Mouse (Mus musculus): ENCODE results near the gene Bspry.
"Not testable (repeated sequence)": the region's sequence is repeated elsewhere in the genome, so short reads cannot be mapped to it uniquely, and the experiment has no call there.

The Bspry gene

GRCm38 (mm10) chr4:62479937-62480708 is at the start of gene Bspry:
Bspry (plus strand) TSS chr4:62480053.
- peak; percentile 70 for DNase-seq (ENCODE audit: low spot score)

DNA sequence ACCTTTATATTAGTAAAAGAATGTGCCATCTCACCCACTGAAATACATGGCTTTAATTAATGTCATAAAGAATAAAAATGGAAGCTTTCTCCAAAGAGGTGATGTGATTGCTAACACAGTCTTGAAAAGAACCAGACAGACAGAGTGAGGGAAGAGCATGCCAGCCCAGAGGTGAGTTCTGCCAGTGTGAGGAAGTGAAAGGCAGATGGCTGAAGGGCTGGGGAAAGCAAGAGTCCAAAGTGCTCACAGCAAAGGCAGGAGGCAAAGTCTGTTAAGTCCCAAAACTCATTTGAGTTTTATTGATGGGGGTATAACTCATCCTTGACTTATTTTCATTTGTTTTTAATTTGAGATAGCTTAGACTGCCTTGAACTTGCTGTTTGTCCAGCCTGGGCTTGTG is 49.2 kb upstream of the Bspry start:
- DNase-seq (ENCODE audit: low spot score) = no peak

GRCm38 (mm10) chr4:62431522-62431921 is 48.3 kb upstream of the Bspry start:
- DNase-seq (ENCODE audit: low spot score) = no peak

DNA sequence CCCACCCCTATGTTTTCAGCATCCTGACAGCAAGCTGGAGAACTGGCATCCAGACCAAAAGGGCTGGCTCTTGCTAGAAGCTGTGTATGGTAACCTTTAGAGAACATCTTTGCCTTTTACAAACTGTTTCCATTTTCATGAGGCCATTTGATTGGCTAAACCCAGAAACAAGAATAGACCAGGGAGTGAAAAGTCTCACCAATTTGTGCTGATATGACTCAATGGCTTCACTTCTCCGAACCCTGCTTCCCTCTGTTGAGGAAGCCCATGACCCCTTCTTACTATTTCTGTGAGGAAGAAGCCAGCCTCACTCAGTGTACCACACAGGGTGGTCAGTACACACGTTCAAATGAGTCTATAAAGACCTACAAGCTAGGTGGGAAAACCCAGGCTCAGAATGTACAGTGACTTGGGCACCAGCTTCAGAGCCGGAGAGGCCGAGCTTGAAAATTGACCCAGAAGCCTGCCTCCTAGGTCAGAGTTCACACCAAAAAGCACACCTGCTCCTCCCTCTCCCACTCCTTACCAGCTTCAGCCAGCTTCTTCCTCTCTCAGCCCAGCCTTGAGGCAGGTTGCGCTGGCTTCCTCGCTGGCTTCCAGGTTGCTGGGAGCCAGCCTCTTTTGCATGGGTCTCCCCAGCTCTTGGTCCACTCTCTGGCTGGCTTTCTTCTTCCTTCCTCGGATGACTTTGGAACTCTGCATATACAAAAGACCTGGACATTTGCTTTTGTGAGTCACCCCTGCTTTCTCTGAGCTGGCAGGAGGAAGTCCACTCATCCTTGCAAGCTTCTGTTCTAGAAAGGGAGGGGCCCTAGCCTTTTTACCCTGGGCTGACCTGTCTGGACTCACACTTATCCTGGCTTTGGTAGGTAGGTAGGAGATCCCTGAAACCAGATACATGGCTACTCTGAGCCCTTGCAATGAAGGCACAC is 45.6 kb upstream of the Bspry start:
- DNase-seq (ENCODE audit: low spot score) = no peak

- no peak for DNase-seq (ENCODE audit: low spot score)
Observed at GRCm38 (mm10) chr4:62435081-62435480, 44.8 kb upstream of the Bspry start, which contains the start of gene Rnf183. Rnf183 (minus strand) TSS chr4:62435252.

GRCm38 (mm10) chr4:62437256-62437778 is 42.5 kb upstream of the Bspry start:
- no peak for DNase-seq (ENCODE audit: low spot score)

- DNase-seq (ENCODE audit: low spot score) = no peak
Observed at GRCm38 (mm10) chr4:62437871-62438270, 42.0 kb upstream of the Bspry start.

GRCm38 (mm10) chr4:62439793-62440192 is 40.1 kb upstream of the Bspry start:
- no peak for DNase-seq (ENCODE audit: low spot score)

DNA sequence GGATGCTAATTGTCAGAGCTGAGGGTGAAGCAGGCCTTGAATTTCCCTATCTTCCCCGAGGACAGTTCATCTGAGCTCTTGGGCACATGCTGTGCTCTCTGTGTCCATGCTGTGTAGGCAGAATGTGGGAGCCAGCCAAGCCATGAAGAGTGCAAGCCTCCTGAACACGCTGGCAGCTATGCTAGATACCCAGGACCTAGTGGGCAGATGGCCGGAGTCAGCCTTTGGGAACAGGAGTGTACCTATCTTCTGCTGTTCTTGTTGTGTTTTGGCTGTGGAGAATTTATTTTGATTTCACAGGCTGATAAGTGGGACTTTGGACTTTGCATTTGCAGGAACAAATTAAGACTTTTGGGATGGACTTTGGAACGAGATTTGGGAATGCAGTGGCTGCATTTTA is 39.3 kb upstream of the Bspry start:
- no peak for DNase-seq (ENCODE audit: low spot score)

GRCm38 (mm10) chr4:62440986-62441385 is 38.9 kb upstream of the Bspry start:
- DNase-seq (ENCODE audit: low spot score) = no peak

GRCm38 (mm10) chr4:62454995-62455394 is 24.9 kb upstream of the Bspry start:
- DNase-seq (ENCODE audit: low spot score) = peak; percentile 68

- DNase-seq (ENCODE audit: low spot score) = no peak
Observed at GRCm38 (mm10) chr4:62459081-62459480, 20.8 kb upstream of the Bspry start.

GRCm38 (mm10) chr4:62460348-62460747 is 19.5 kb upstream of the Bspry start:
- DNase-seq (ENCODE audit: low spot score) = no peak

- no peak for DNase-seq (ENCODE audit: low spot score)
Observed at GRCm38 (mm10) chr4:62463124-62463523, 16.7 kb upstream of the Bspry start.

DNA sequence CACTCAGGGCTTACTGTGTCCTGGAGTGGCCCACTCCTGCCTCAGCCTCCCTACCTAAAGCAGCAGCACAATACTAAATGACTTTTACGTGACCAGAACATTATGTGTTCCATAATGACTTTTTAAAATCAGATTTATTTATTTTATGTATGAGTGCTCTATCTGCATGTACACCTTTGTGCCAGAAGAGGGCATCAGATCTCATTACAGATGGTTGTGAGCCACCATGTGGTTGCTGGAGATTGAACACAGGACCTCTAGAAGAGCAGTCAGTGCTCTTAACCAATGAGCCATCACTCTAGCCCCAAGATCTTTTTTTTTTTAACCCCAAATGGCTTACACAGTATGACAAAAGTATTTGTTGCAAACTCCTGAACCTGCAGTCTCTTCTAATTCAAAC is 11.7 kb upstream of the Bspry start:
- no peak for DNase-seq (ENCODE audit: low spot score)

DNA sequence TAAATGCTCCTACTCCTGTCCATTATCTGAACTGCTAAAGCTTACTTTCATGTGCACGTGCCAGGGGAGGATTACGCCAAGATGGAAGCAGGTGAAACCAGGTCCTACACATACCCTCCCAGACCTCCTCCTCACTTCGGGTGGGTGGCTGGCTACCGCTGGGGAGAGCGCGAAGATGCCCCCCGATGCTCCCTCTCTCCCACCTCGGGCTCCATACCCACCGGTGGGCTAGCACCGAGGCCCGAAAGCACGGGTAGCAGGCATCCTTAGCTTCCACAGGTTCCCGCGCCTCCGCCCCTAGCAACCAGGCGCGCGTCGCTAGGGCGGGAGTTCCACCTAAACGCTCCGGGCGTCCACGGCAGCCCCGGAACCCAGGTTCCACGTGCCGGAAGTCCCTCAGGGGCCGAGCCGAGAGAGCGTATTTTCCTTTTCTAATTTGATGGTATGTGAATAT is 9.2 kb upstream of the Bspry start, which contains the start of gene Wdr31:
Gene Wdr31 (minus strand): TSS at position 299 of the 454 bp plus-strand sequence.
- peak; percentile 91 for DNase-seq (ENCODE audit: low spot score)

GRCm38 (mm10) chr4:62472071-62472470 is 7.8 kb upstream of the Bspry start:
- no peak for DNase-seq (ENCODE audit: low spot score)

DNA sequence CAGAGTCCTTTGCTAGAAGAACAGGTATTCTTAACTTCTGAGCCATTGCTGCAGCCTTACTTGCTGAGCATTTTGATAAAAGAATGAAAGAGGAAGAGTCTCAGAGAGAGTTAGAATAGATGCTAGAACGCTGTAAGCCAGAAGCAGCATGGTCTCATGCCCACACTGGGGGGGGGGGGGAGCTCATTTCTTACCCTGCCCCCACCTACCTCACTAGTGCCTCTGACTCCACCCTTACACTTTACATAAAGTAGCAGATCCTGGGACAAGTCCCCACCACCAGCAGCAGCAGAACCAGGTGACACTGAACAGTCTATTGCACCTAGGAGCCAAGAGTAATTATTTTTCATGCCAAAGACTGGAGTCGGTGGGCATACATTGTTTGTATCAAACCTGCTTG is 4.7 kb upstream of the Bspry start:
- no peak for DNase-seq (ENCODE audit: low spot score)

DNA sequence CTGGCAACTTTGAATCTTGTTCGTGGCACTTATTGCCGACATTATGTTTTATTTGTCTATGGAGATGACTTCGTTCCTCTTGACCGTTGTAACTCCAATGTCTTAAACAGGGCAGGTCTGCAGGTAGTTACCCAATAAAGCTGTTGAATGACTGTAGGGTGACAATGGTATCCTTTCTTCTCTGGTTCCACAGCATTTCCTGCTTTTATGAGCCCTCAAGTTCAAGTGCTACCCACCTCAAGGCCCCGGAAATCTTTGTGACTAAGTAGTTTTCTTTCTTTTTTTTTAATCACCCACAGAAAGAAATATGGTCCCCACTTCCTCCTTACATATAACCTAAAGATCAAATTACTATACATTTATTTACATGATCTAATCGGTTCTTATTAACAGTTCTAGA is 4.1 kb upstream of the Bspry start:
- DNase-seq (ENCODE audit: low spot score) = no peak

DNA sequence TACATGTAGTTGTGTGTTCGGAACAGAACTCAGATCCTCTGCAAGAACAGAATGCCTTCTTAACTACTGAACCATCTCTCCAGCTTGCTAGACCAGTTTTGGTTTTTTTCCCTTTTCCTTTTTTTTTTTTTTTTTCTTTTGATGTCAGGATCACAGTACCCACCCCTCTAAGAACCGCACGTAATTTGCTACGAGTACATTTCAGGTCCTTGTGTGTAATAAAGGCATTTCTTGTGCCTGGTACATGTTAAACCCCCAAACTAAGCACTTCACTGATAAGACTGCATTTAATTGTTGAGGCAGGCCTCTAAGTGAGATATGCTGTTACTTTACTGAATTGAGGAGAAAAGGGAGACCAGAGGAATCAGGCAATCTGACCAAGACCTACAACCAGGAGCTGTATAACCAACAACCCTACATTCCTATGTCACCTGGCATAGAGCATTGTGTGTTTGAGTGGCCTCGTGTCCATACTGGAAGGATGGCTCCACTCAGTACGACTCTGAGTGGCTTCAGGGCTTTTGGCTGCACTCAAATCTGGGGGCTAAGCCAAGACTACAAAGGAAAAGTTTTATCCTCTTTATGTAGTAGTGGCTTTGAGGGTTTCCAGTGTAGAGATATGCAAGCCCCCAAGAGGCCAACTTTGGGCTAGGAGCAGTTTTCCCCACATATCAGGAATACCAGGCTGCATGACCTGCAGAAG is 2.2 kb upstream of the Bspry start:
- DNase-seq (ENCODE audit: low spot score) = no peak

- DNase-seq (ENCODE audit: low spot score) = not testable (repeated sequence)
Observed at GRCm38 (mm10) chr4:62479593-62479936, 288 bp upstream of the Bspry start.

Data from testis, postnatal 10 days (tissue).